Mouse (Mus musculus) ZHBTc4 (cell line): Measurements from ENCODE around the gene Gsta2.

Experiments used
- DNase-seq: peaks from one replicate; pipeline ENCODE4 v3.0.0-alpha.2; 2011; ENCODE audit warnings: low read depth, low spot score

Gene Gsta2

DNA sequence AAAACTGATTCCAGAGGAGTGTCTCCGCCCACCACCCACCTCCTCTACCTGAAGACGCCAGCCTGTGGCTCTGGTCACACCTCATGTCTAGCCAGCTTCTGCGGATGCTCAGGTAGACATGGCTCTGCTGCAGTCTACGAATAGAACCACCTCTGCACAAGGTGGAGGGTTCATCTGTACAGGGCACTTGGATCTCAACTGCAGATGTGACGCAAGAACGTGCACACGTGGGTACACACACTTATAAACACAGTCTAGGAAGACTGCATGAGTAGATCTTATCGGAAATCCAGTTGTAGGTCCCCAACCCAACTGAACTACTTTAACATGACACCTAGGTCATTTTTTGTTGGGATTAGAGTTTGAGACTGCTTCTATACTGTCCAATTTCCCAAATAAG, at the start of gene Gsta2:
Gene Gsta2 (minus strand): TSS at position 178 of the 400 bp plus-strand sequence.
- no peak for DNase-seq

- DNase-seq = no peak
These were observed 46.0 kb upstream of the Gsta2 start for GRCm38 (mm10) chr9:78401596-78401995.

- DNase-seq = no peak
These were observed 45.0 kb upstream of the Gsta2 start for GRCm38 (mm10) chr9:78400570-78400969.

- DNase-seq = no peak
These were observed 40.9 kb upstream of the Gsta2 start for GRCm38 (mm10) chr9:78396517-78396916.

GRCm38 (mm10) chr9:78395630-78396351, 40.2 kb upstream of the Gsta2 start, which contains the start of gene Ddx43:
Gene Ddx43, plus strand, starts transcription at chr9:78395777.
- DNase-seq = peak; percentile 96

GRCm38 (mm10) chr9:78395244-78395629, 39.6 kb upstream of the Gsta2 start:
- DNase-seq = no peak

DNA sequence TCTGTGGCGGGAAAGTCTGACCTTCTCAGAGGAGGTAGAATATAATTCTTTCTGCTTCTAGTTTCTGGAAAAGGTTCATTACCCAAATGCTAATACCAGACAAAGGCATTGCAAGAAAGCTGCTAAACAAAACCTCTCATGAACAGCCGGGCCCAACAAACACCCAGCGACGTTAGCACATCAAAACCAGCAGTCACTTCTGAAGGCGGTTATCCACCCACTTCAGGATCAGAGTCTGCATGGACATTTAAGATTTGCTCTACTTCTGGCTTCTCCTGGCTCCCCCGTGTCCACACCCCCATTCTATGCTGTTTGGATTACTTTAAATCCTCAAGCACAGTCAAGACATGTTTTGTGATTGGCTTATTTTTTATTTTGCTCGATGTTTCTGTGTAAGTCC, 39.0 kb upstream of the Gsta2 start:
- DNase-seq = no peak

DNA sequence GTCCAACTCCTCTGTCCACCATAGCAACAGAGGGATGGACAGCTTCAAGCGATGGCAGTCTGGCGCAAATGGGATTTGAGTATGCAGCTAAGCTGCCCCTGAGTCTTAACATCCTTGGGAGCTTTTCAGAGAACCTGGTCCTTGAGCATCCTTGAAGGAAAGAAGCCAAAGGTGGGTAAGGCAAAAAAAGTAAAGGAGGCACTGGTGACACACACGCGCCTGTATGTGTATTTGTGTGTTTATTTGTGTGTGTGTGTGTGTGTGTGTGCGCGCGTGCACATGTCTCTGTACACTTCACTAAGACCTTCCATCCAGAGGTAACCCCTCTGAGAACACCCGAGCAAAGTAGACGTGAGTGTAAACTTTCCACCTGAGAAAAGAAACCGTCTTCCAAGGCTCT, 38.2 kb upstream of the Gsta2 start:
- no peak for DNase-seq

GRCm38 (mm10) chr9:78389981-78390380, 34.4 kb upstream of the Gsta2 start:
- DNase-seq = peak; percentile 64

- DNase-seq = no peak
These were observed 31.4 kb upstream of the Gsta2 start for GRCm38 (mm10) chr9:78386947-78387346.

DNA sequence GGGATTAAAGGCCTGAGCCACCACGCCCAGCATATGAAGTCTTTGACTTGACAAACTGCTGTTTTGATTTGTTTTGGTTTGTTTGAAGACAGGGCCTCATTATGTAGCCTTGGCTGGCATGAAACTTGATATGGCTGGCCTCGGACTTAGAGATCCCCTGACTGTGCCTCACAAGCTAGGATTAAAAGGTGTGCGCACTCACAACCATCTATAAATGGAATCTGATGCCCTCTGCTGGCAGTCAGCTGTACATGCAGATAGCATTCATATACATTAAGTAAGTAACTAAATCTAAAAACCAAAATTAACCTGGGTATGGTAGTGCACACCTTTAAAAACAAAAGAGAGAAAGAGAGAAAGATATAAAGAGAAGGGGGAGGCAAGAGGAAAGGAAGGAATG, 30.3 kb upstream of the Gsta2 start:
- peak; percentile 87 for DNase-seq

DNA sequence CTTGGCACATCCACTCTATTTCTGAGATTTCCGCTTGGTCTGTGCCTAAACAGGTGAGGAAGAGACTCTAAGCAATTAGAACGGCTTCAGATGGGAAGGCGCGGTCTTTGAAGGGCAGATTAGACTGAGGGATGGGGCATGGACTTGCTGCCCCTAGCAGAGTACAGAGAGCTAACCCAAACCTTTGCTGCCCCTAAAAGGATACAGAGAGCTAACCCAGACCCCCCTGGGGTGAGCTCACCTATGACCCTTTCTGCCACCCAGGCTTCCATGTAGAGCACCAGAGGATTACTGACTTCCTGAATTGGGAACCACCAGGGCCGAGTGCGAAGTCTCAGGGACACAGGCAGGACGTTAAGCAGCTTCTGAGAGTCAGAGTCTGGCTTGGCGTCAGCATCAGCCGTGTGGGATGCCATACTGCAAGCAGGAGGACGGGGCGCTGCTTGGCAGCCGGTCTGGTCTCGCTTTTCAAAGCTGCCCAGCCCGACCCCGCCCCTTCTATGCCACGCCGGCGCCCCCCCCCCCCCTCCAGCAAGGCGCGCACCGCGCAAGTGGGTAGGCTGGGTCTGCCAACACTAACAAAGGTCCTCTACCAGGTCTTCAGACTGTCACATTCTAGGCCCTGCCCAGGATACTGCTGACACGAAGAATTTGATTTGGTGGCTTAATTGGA, 22.7 kb upstream of the Gsta2 start, which contains the start of gene Ooep:
Gene Ooep (minus strand): TSS at position 613 of the 673 bp plus-strand sequence.
- no peak for DNase-seq

- DNase-seq = no peak
These were observed 22.0 kb upstream of the Gsta2 start for GRCm38 (mm10) chr9:78377546-78377945.

- DNase-seq = peak; percentile 69
These were observed 19.9 kb upstream of the Gsta2 start for GRCm38 (mm10) chr9:78375486-78375885.

GRCm38 (mm10) chr9:78374885-78375389, 19.3 kb upstream of the Gsta2 start:
- peak; percentile 96 for DNase-seq

- peak; percentile 87 for DNase-seq
These were observed 18.8 kb upstream of the Gsta2 start for GRCm38 (mm10) chr9:78374397-78374796.

DNA sequence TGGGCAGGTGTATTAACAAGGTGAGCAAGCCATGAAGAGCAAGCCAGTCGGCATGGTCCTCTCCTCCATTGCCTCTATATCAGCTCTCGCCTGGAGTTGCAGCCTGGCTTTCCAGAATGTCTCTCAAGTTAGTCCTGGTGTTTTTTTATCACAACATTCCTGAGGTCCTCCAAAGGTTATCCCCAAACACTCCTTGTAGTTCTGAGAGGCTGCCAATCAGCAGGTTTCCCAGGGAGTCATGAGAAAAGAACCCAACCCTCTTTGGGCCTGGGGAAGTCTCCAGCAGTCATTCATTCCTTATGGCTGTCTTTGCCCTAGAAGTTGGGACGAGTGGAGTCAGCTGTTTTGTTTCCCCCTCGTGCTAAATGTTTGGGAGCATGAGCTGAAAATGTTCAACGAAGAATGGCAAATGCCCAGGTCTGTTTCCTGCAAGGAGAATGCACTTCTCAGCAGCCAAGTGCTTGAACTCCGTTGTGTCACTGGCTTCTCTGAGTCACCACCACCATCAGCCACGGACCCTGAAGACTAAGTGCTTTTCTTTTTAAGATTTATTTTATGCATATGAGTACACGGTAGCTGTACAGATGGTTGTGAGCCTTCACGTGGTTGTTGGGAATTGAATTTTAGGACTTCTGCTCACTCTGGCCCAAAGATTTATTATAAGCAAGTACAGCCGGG, 17.4 kb upstream of the Gsta2 start:
- no peak for DNase-seq

- no peak for DNase-seq
These were observed 15.9 kb upstream of the Gsta2 start for GRCm38 (mm10) chr9:78371441-78371840.

- DNase-seq = no peak
These were observed 14.2 kb upstream of the Gsta2 start for GRCm38 (mm10) chr9:78369786-78370185.

DNA sequence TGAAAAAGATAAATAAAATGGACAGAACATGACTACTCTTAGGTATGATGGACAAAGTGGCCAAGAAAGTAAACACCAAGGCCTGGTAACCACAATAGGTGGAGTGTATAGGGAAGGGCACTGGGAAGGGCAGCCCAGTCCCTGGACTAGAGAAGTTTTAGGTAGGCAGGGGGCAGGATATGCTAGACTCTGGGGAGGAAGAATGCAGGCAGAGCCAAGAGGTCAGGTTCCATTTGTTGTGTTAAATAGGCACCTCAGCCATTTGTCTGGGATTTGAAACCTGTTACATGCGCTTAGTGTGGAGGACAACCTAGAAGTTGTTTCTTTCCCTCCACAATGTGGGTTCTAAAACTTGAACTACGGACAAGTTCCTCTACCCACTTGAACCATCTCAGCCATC, 13.8 kb upstream of the Gsta2 start:
- DNase-seq = peak; percentile 83

- DNase-seq = peak; percentile 62
These were observed 13.2 kb upstream of the Gsta2 start for GRCm38 (mm10) chr9:78368671-78369293.

DNA sequence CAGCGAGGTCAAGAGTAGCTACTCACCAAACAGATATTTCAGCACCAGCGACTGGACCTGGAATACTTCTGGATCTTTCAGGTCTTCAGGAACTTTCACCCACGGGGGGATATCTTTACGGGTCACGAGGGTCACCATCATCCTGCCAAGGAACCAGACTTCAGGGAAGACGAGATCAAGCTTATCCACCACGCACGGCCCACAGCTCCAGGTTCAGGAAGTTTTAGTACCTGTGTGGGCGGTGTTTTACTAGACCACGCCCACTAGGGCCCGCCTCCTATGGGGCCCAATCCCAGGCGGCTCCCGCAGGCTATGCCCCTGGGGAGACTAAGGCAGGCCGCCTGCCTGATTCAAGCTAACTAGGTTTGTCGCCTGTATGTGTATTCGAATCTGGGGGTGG, 12.4 kb upstream of the Gsta2 start, which contains the start of gene Dppa5a:
Gene Dppa5a (minus strand): TSS at position 219 of the 400 bp plus-strand sequence.
- peak; percentile 96 for DNase-seq
